Mouse (Mus musculus): ENCODE measurements around the gene Fbxw7. TPM values are rescaled to one million over a fixed set of nuclear protein-coding genes. Genes with fewer than 3 reads are reported as not detected.
"Not testable (repeated sequence)": the region's sequence is repeated elsewhere in the genome, so short reads cannot be mapped to it uniquely, and the experiment has no call there.

Fbxw7 gene
- polyA plus RNA-seq, 1 experiment from 2014 or later = 13.4 TPM

GRCm38 (mm10) chr3:84837984-84838383 lies 22.9 kb downstream of the Fbxw7 start:
- WGBS = 92% methylated on average over 3 of the region's 3 CpGs

GRCm38 (mm10) chr3:84839499-84839898 lies 24.4 kb downstream of the Fbxw7 start:
- DNase-seq (ENCODE audit: low spot score) = no peak
- WGBS = 80% methylated on average over 5 of the region's 5 CpGs
- Histone ChIP-seq H3K36me3 (no peaks in the 10 kb centered on the region), H3K4me1 (replicated peaks) (no peaks in the 10 kb centered on the region), H3K9me3 (no peaks in the 10 kb centered on the region), H3K4me3 (no peak overlapping the region), H3K27me3 (ENCODE audit: insufficient read depth, poor library complexity, severe bottlenecking) (no peaks in the 10 kb centered on the region), H3K27ac (no peak overlapping the region)

More at GRCm38 (mm10) chr3:84837984-84838383, 22.9 kb downstream of the Fbxw7 start:
- Histone ChIP-seq H3K4me1 (replicated peaks) (no peaks in the 10 kb centered on the region), H3K4me3 (no peak overlapping the region), H3K36me3 (no peaks in the 10 kb centered on the region), H3K27ac (no peak overlapping the region), H3K9me3 (no peaks in the 10 kb centered on the region), H3K27me3 (ENCODE audit: insufficient read depth, poor library complexity, severe bottlenecking) (no peaks in the 10 kb centered on the region)
- no peak for DNase-seq (ENCODE audit: low spot score)

- Histone ChIP-seq H3K27me3 (ENCODE audit: insufficient read depth, poor library complexity, severe bottlenecking) (no peaks in the 10 kb centered on the region), H3K27ac (no peak overlapping the region), H3K9me3 (no peaks in the 10 kb centered on the region), H3K4me3 (no peak overlapping the region), H3K4me1 (replicated peaks) (no peaks in the 10 kb centered on the region), H3K36me3 (no peaks in the 10 kb centered on the region)
- WGBS = 87% methylated on average over 4 of the region's 4 CpGs
- DNase-seq (ENCODE audit: low spot score) = no peak
Observed at GRCm38 (mm10) chr3:84841271-84841670, 26.2 kb downstream of the Fbxw7 start.

- no peaks in the 10 kb centered on the region for H3K36me3 ChIP-seq
- 91% methylated on average over 2 of the region's 2 CpGs for WGBS
- H3K9me3 ChIP-seq = no peaks in the 10 kb centered on the region
- H3K27ac ChIP-seq = no peak overlapping the region
- no peaks in the 10 kb centered on the region for H3K4me1 ChIP-seq (replicated peaks)
- no peak overlapping the region for H3K4me3 ChIP-seq
- no peak for DNase-seq (ENCODE audit: low spot score)
- no peaks in the 10 kb centered on the region for H3K27me3 ChIP-seq (ENCODE audit: insufficient read depth, poor library complexity, severe bottlenecking)
Observed at GRCm38 (mm10) chr3:84842793-84843192, 27.7 kb downstream of the Fbxw7 start.

- no peaks in the 10 kb centered on the region for H3K9me3 ChIP-seq
- H3K4me3 ChIP-seq = no peak overlapping the region
- DNase-seq (ENCODE audit: low spot score) = no peak
- H3K4me1 ChIP-seq (replicated peaks) = no peaks in the 10 kb centered on the region
- 43% methylated on average over 1 of the region's 1 CpGs for WGBS
- no peaks in the 10 kb centered on the region for H3K27me3 ChIP-seq (ENCODE audit: insufficient read depth, poor library complexity, severe bottlenecking)
- no peak overlapping the region for H3K27ac ChIP-seq
- H3K36me3 ChIP-seq = no peaks in the 10 kb centered on the region
Observed at GRCm38 (mm10) chr3:84843594-84843993, 28.5 kb downstream of the Fbxw7 start.

GRCm38 (mm10) chr3:84848798-84849197 lies 33.7 kb downstream of the Fbxw7 start:
- Histone ChIP-seq H3K27ac (no peak overlapping the region), H3K27me3 (ENCODE audit: insufficient read depth, poor library complexity, severe bottlenecking) (no peaks in the 10 kb centered on the region), H3K9me3 (no peaks in the 10 kb centered on the region), H3K4me1 (replicated peaks) (no peaks in the 10 kb centered on the region), H3K4me3 (no peak overlapping the region), H3K36me3 (no peaks in the 10 kb centered on the region)
- DNase-seq (ENCODE audit: low spot score) = no peak
- WGBS = 84% methylated on average over 4 of the region's 4 CpGs

GRCm38 (mm10) chr3:84850418-84850817 lies 35.4 kb downstream of the Fbxw7 start:
- H3K4me1 ChIP-seq (replicated peaks) = no peaks in the 10 kb centered on the region
- H3K9me3 ChIP-seq = no peaks in the 10 kb centered on the region
- H3K27ac ChIP-seq = no peak overlapping the region
- no peak overlapping the region for H3K4me3 ChIP-seq
- H3K27me3 ChIP-seq (ENCODE audit: insufficient read depth, poor library complexity, severe bottlenecking) = no peaks in the 10 kb centered on the region
- WGBS = 88% methylated on average over 1 of the region's 1 CpGs
- no peaks in the 10 kb centered on the region for H3K36me3 ChIP-seq
- DNase-seq (ENCODE audit: low spot score) = no peak

GRCm38 (mm10) chr3:84851801-84852200 lies 36.7 kb downstream of the Fbxw7 start:
- H3K27ac ChIP-seq = no peak overlapping the region
- H3K9me3 ChIP-seq = no peaks in the 10 kb centered on the region
- H3K36me3 ChIP-seq = no peaks in the 10 kb centered on the region
- H3K4me3 ChIP-seq = no peak overlapping the region
- H3K4me1 ChIP-seq (replicated peaks) = no peaks in the 10 kb centered on the region
- WGBS = 91% methylated on average over 1 of the region's 1 CpGs
- DNase-seq (ENCODE audit: low spot score) = no peak
- no peaks in the 10 kb centered on the region for H3K27me3 ChIP-seq (ENCODE audit: insufficient read depth, poor library complexity, severe bottlenecking)

GRCm38 (mm10) chr3:84852877-84853276 lies 37.8 kb downstream of the Fbxw7 start:
- Histone ChIP-seq H3K4me3 (no peak overlapping the region), H3K27me3 (ENCODE audit: insufficient read depth, poor library complexity, severe bottlenecking) (no peaks in the 10 kb centered on the region), H3K4me1 (replicated peaks) (no peaks in the 10 kb centered on the region), H3K27ac (no peak overlapping the region), H3K36me3 (no peaks in the 10 kb centered on the region), H3K9me3 (no peaks in the 10 kb centered on the region)
- 91% methylated on average over 7 of the region's 7 CpGs for WGBS
- no peak for DNase-seq (ENCODE audit: low spot score)

GRCm38 (mm10) chr3:84854440-84854839 lies 39.4 kb downstream of the Fbxw7 start:
- H3K4me3 ChIP-seq = no peak overlapping the region
- DNase-seq (ENCODE audit: low spot score) = no peak
- no peaks in the 10 kb centered on the region for H3K9me3 ChIP-seq
- H3K4me1 ChIP-seq (replicated peaks) = no peaks in the 10 kb centered on the region
- 85% methylated on average over 1 of the region's 1 CpGs for WGBS
- H3K36me3 ChIP-seq = no peaks in the 10 kb centered on the region
- H3K27me3 ChIP-seq (ENCODE audit: insufficient read depth, poor library complexity, severe bottlenecking) = no peaks in the 10 kb centered on the region
- H3K27ac ChIP-seq = no peak overlapping the region

GRCm38 (mm10) chr3:84860669-84861068 lies 45.6 kb downstream of the Fbxw7 start:
- Histone ChIP-seq H3K4me3 (no peak overlapping the region), H3K36me3 (no peaks in the 10 kb centered on the region), H3K27ac (no peak overlapping the region), H3K4me1 (replicated peaks) (no peaks in the 10 kb centered on the region), H3K27me3 (ENCODE audit: insufficient read depth, poor library complexity, severe bottlenecking) (no peaks in the 10 kb centered on the region), H3K9me3 (no peaks in the 10 kb centered on the region)
- WGBS = 69% methylated on average over 1 of the region's 1 CpGs
- no peak for DNase-seq (ENCODE audit: low spot score)

GRCm38 (mm10) chr3:84861817-84862216 lies 46.7 kb downstream of the Fbxw7 start:
- DNase-seq (ENCODE audit: low spot score); H3K9me3 ChIP-seq; H3K4me3 ChIP-seq; H3K36me3 ChIP-seq; H3K27me3 ChIP-seq (ENCODE audit: insufficient read depth, poor library complexity, severe bottlenecking); H3K4me1 ChIP-seq (replicated peaks); H3K27ac ChIP-seq: not testable (repeated sequence)
- 98% methylated on average over 3 of the region's 3 CpGs for WGBS

GRCm38 (mm10) chr3:84865684-84866083 lies 50.6 kb downstream of the Fbxw7 start:
- no peaks in the 10 kb centered on the region for H3K36me3 ChIP-seq
- H3K27ac ChIP-seq = no peak overlapping the region
- 69% methylated on average over 3 of the region's 3 CpGs for WGBS
- H3K4me3 ChIP-seq = no peak overlapping the region
- H3K4me1 ChIP-seq (replicated peaks) = peaks cover 3% of the 10 kb centered on the region
- H3K9me3 ChIP-seq = no peaks in the 10 kb centered on the region
- no peaks in the 10 kb centered on the region for H3K27me3 ChIP-seq (ENCODE audit: insufficient read depth, poor library complexity, severe bottlenecking)
- no peak for DNase-seq (ENCODE audit: low spot score)

- no peak for DNase-seq (ENCODE audit: low spot score)
- Histone ChIP-seq H3K4me1 (replicated peaks) (peaks cover 3% of the 10 kb centered on the region), H3K9me3 (no peaks in the 10 kb centered on the region), H3K4me3 (no peak overlapping the region), H3K36me3 (peaks cover 3% of the 10 kb centered on the region; the same call in 1 of the 2 replicates), H3K27me3 (ENCODE audit: insufficient read depth, poor library complexity, severe bottlenecking) (no peaks in the 10 kb centered on the region), H3K27ac (no peak overlapping the region)
- WGBS = 78% methylated on average over 4 of the region's 4 CpGs
Observed at GRCm38 (mm10) chr3:84866866-84867265, 51.8 kb downstream of the Fbxw7 start.
